In genomic region chr1:138244485-138244884, GRCm38 (mm10) we compare ENCODE assay signal across 8 mouse cellular contexts. TPM values are rescaled to one million over a fixed set of nuclear protein-coding genes. Genes with fewer than 3 reads are reported as not detected.
DNase-seq lines count a peak whose midpoint lies in the region; ATAC-seq and TF ChIP-seq lines count a peak whose summit lies in the region.

No protein-coding gene starts in this region.

- intact Hi-C loops in gastrocnemius, postnatal 36 days (cut with DNase I): no loop called here

- H3K9ac ChIP-seq in embryonic facial prominence, embryonic 14.5 days (ENCODE audit: low read depth, low read length): no peak overlapping the region
- H3K9ac ChIP-seq in intestine, embryonic 16.5 days (ENCODE audit: low read depth, low read length): no peak overlapping the region
- H3K9ac ChIP-seq in liver, postnatal 0 days (replicated peaks): no peak overlapping the region

- no peaks in the 10 kb centered on the region for H3K36me3 ChIP-seq in embryonic facial prominence, embryonic 14.5 days (ENCODE audit: control insufficient read depth, insufficient read depth, low read length)
- no peaks in the 10 kb centered on the region for H3K36me3 ChIP-seq in intestine, embryonic 16.5 days (ENCODE audit: control insufficient read depth, insufficient read depth, low read length)
- H3K36me3 ChIP-seq in liver, postnatal 0 days (replicated peaks; ENCODE audit: insufficient read depth, low read length): no peaks in the 10 kb centered on the region

- no peak for TF ChIP-seq EP300 in liver, postnatal 0 days (IDR thresholded peaks at IDR 0.05; ENCODE audit: low read depth)

- peaks cover 7% of the 10 kb centered on the region; the same call in 1 of the 2 replicates for H3K4me1 ChIP-seq in embryonic facial prominence, embryonic 14.5 days (ENCODE audit: control insufficient read depth, insufficient read depth, low read length)
- H3K4me1 ChIP-seq in intestine, embryonic 16.5 days (ENCODE audit: control insufficient read depth, insufficient read depth, low read length): no peaks in the 10 kb centered on the region
- H3K4me1 ChIP-seq in liver, postnatal 0 days (ENCODE audit: insufficient read depth): no peaks in the 10 kb centered on the region

- ATAC-seq in embryonic facial prominence, embryonic 14.5 days (ENCODE audit: low read depth): no peak
- peak; percentile 83 for ATAC-seq in intestine, embryonic 16.5 days
- ATAC-seq in liver, postnatal 0 days: no peak

- no peak overlapping the region for H3K4me3 ChIP-seq in embryonic facial prominence, embryonic 14.5 days (ENCODE audit: low read depth, low read length)
- no peak overlapping the region for H3K4me3 ChIP-seq in intestine, embryonic 16.5 days (ENCODE audit: low read length)
- H3K4me3 ChIP-seq in liver, postnatal 0 days (ENCODE audit: low read depth, low read length): no peak overlapping the region

- no peak for TF ChIP-seq CTCF in liver, postnatal 0 days (IDR thresholded peaks at IDR 0.05; ENCODE audit: low read depth)

- 28% methylated on average over 7 of the region's 7 CpGs for WGBS in embryonic facial prominence, embryonic 14.5 days
- WGBS in intestine, embryonic 16.5 days: 20% methylated on average over 7 of the region's 7 CpGs
- 36% methylated on average over 7 of the region's 7 CpGs for WGBS in liver, postnatal 0 days (ENCODE audit: insufficient replicate concordance)

- no peaks in the 10 kb centered on the region for H3K9me3 ChIP-seq in embryonic facial prominence, embryonic 14.5 days (ENCODE audit: control insufficient read depth, low read length)
- no peaks in the 10 kb centered on the region for H3K9me3 ChIP-seq in intestine, embryonic 16.5 days (ENCODE audit: control insufficient read depth, low read length)
- no peaks in the 10 kb centered on the region; the same call in 1 of the 2 replicates for H3K9me3 ChIP-seq in liver, postnatal 0 days (ENCODE audit: low read length)

- peak overlapping the region; percentile 23; the same call in 1 of the 2 replicates for H3K27ac ChIP-seq in embryonic facial prominence, embryonic 14.5 days (replicated peaks; ENCODE audit: low read depth, low read length)
- H3K27ac ChIP-seq in intestine, embryonic 16.5 days (ENCODE audit: low read length): no peak overlapping the region
- H3K27ac ChIP-seq in liver, postnatal 0 days (ENCODE audit: low read depth): 0 out of 2 replicates have a peak overlapping the region, but pooled peaks have one; percentile 26

- H3K4me2 ChIP-seq in embryonic facial prominence, embryonic 14.5 days (ENCODE audit: low read depth, low read length): peak overlapping the region; percentile 28; the same call in 1 of the 2 replicates
- H3K4me2 ChIP-seq in intestine, embryonic 16.5 days (ENCODE audit: low read depth, low read length): 0 out of 2 replicates have a peak overlapping the region, but pooled peaks have one; percentile 12
- no peak overlapping the region for H3K4me2 ChIP-seq in liver, postnatal 0 days (ENCODE audit: low read depth, low read length)

- peak; percentile 13 for DNase-seq in kidney, adult 9 months
- no peak for DNase-seq in kidney, adult 18-20 months
- DNase-seq in embryonic facial prominence, embryonic 14.5 days (ENCODE audit: low spot score): peak; percentile 89
- no peak for DNase-seq in liver, postnatal 0 days
- DNase-seq in thymus, postnatal 4 days: no peak
- no peak for DNase-seq in gastrocnemius, postnatal 36 days
- DNase-seq in spleen, postnatal 36 days (ENCODE audit: low spot score in 2 of 2): no peak

- no peaks in the 10 kb centered on the region for H3K27me3 ChIP-seq in embryonic facial prominence, embryonic 14.5 days (replicated peaks; ENCODE audit: control insufficient read depth, insufficient read depth, low read length)
- H3K27me3 ChIP-seq in intestine, embryonic 16.5 days (replicated peaks; ENCODE audit: control insufficient read depth, insufficient read depth, low read length): no peaks in the 10 kb centered on the region
- no peaks in the 10 kb centered on the region for H3K27me3 ChIP-seq in liver, postnatal 0 days (ENCODE audit: insufficient read depth, low read length)

RNA-seq across cellular contexts. Expression of gene Atp6v1g3, which starts 29.1 kb away (rescaled TPM):
- 0.17 and 0.35 TPM in 2 replicates for polyA plus RNA-seq in embryonic facial prominence, embryonic 14.5 days (2014; fragmentation: Nextera tagmentation; extraction: Ambion mirVana)
- not detected in 2 replicates for polyA plus RNA-seq in intestine, embryonic 16.5 days (2015; fragmentation: Nextera tagmentation; extraction: Ambion mirVana)
- not detected in 2 replicates for polyA plus RNA-seq in liver, postnatal 0 days (2015; fragmentation: Nextera tagmentation; extraction: Ambion mirVana)
- not detected for total RNA-seq in gastrocnemius, postnatal 36 days (2021)

Comparison
In these comparisons a context has a peak if more than half of its experiments do, and no peak if none do; other contexts are left out.
1. DNase-seq: peak in kidney, adult 9 months (single experiment) and embryonic facial prominence, embryonic 14.5 days (single experiment); none in kidney, adult 18-20 months (single experiment), liver, postnatal 0 days (single experiment), thymus, postnatal 4 days (single experiment), gastrocnemius, postnatal 36 days (0 of 2) and spleen, postnatal 36 days (0 of 2).